Mouse (Mus musculus) spleen, postnatal 4 days (tissue): ENCODE results near the gene Sipa1l3.

Experiments
- DNase-seq, 2 experiments: peaks; one replicate each; pipeline ENCODE4 v3.0.0; 2022; ENCODE audit warnings: low spot score in 2 of 2

Gene Sipa1l3

GRCm38 (mm10) chr7:29336795-29337319 lies 181.6 kb downstream of the Sipa1l3 start:
- DNase-seq = peak in 1 of 2 experiments; percentile 63

- no peak for DNase-seq
Measured at GRCm38 (mm10) chr7:29335841-29336671, 182.4 kb downstream of the Sipa1l3 start.

- DNase-seq = peak in 1 of 2 experiments; percentile 58
Measured at GRCm38 (mm10) chr7:29335276-29335675, 183.2 kb downstream of the Sipa1l3 start.

GRCm38 (mm10) chr7:29334156-29334555 lies 184.3 kb downstream of the Sipa1l3 start:
- no peak for DNase-seq

GRCm38 (mm10) chr7:29328984-29329383 lies 189.5 kb downstream of the Sipa1l3 start:
- no peak for DNase-seq

- no peak for DNase-seq
Measured at GRCm38 (mm10) chr7:29327087-29327486, 191.4 kb downstream of the Sipa1l3 start.

- DNase-seq = no peak
Measured at GRCm38 (mm10) chr7:29319337-29320307, 198.8 kb downstream of the Sipa1l3 start.

GRCm38 (mm10) chr7:29318115-29318911 lies 200.1 kb downstream of the Sipa1l3 start:
- no peak for DNase-seq

- no peak for DNase-seq
Measured at GRCm38 (mm10) chr7:29317558-29317957, 200.9 kb downstream of the Sipa1l3 start.

- no peak for DNase-seq
Measured at GRCm38 (mm10) chr7:29316976-29317375, 201.5 kb downstream of the Sipa1l3 start.

GRCm38 (mm10) chr7:29316137-29316734 lies 202.2 kb downstream of the Sipa1l3 start:
- DNase-seq = no peak

GRCm38 (mm10) chr7:29314844-29315628 lies 203.4 kb downstream of the Sipa1l3 start:
- no peak for DNase-seq

- DNase-seq = no peak
Measured at GRCm38 (mm10) chr7:29313572-29314261, 204.7 kb downstream of the Sipa1l3 start.

GRCm38 (mm10) chr7:29313051-29313450 lies 205.4 kb downstream of the Sipa1l3 start:
- DNase-seq = no peak

GRCm38 (mm10) chr7:29309749-29310148 lies 208.7 kb downstream of the Sipa1l3 start:
- DNase-seq = no peak

GRCm38 (mm10) chr7:29309221-29309721 lies 209.2 kb downstream of the Sipa1l3 start:
- DNase-seq = no peak

GRCm38 (mm10) chr7:29307350-29308104 lies 210.9 kb downstream of the Sipa1l3 start:
- DNase-seq = peak; percentile 82 to 88

- DNase-seq = no peak
Measured at GRCm38 (mm10) chr7:29306619-29307018, 211.8 kb downstream of the Sipa1l3 start.
